Mouse (Mus musculus): ENCODE data around the gene Rab3d. TPM values are rescaled to one million over a fixed set of nuclear protein-coding genes. Genes with fewer than 3 reads are reported as not detected.

Rab3d gene
- polyA plus RNA-seq, 1 experiment from 2014 or later, result 5.6 TPM

DNA sequence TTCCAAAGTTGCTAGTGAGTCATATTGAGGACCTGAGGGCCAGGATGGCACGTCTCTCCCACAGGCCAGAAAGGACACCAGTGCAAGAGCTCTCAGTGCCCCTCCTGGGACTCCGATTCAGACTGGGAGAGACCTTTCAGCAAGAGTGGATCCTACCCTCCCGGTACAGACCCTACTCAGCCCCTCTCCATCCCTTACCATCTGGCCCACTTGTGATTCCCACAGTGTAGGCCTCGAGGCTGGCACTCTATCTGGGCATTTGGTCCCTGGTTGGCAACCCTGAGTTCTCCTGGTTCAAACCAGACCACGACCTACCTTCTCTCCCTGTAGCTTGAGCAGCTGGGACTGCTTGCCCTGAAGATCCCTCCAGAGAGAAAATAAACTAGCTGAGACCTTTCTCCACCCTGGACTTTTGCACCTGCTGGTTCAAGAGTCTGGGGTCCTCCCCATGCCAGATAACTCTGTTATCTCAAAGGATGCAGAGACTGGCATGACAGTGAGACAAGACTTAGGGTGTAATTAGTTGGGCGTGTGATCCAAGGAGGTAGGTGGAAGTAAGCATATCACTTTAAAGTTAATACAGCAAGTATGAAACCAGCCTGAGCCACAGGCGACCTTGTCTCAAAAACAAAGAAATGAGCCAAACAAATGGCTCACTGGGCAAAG, 17.6 kb upstream of the Rab3d start:
- no peak for ATAC-seq (replicated peaks; ENCODE audit: insufficient number of reproducible peaks, low FRiP score, low TSS enrichment)
- H3K9me3 ChIP-seq (replicated peaks; ENCODE audit: control insufficient read depth, low read length), result no peaks in the 10 kb centered on the region
- WGBS (ENCODE audit: insufficient replicate concordance), result 71% methylated on average over 7 of the region's 7 CpGs
- H3K4me1 ChIP-seq (ENCODE audit: control insufficient read depth, insufficient read depth, low read length), result 0 out of 2 replicates have a peak, but pooled peaks cover 6% of the 10 kb centered on the region
- no peak overlapping the region for H3K27ac ChIP-seq (ENCODE audit: low read depth, low read length)
- no peaks in the 10 kb centered on the region for H3K27me3 ChIP-seq (ENCODE audit: control insufficient read depth, insufficient read depth, low read length)
- no peak overlapping the region for H3K4me2 ChIP-seq
- no peak overlapping the region for H3K4me3 ChIP-seq (ENCODE audit: low read depth, low read length)
- H3K9ac ChIP-seq (ENCODE audit: low read depth, low read length), result no peak overlapping the region
- no peaks in the 10 kb centered on the region for H3K36me3 ChIP-seq (ENCODE audit: control insufficient read depth, insufficient read depth, low read length)

DNA sequence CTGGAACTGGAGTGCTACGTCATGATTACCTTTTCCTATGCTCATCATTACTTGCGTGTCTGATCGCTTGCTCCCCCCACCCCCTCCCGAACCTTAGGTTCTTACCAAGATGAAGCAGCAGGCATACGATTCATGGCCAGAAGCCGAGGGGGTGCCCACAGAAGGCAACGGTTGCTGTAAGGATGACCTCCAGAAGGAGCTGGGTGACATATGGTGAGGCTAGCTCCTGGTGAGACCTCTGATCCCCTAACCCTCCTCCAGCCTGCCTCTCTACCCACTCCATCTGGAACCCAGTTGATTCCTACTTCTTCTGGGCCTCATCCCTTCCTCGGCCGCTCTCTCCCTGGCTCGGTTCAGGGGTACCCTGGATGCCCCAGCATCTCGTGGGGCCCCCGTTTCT, 16.0 kb upstream of the Rab3d start:
- Histone ChIP-seq H3K4me1 (ENCODE audit: control insufficient read depth, insufficient read depth, low read length) (0 out of 2 replicates have a peak, but pooled peaks cover 6% of the 10 kb centered on the region), H3K27ac (ENCODE audit: low read depth, low read length) (no peak overlapping the region), H3K36me3 (ENCODE audit: control insufficient read depth, insufficient read depth, low read length) (no peaks in the 10 kb centered on the region), H3K4me2 (no peak overlapping the region), H3K27me3 (ENCODE audit: control insufficient read depth, insufficient read depth, low read length) (no peaks in the 10 kb centered on the region), H3K9me3 (replicated peaks; ENCODE audit: control insufficient read depth, low read length) (no peaks in the 10 kb centered on the region), H3K9ac (ENCODE audit: low read depth, low read length) (no peak overlapping the region), H3K4me3 (ENCODE audit: low read depth, low read length) (no peak overlapping the region)
- WGBS (ENCODE audit: insufficient replicate concordance), result 81% methylated on average over 12 of the region's 12 CpGs
- ATAC-seq (replicated peaks; ENCODE audit: insufficient number of reproducible peaks, low FRiP score, low TSS enrichment), result no peak

DNA sequence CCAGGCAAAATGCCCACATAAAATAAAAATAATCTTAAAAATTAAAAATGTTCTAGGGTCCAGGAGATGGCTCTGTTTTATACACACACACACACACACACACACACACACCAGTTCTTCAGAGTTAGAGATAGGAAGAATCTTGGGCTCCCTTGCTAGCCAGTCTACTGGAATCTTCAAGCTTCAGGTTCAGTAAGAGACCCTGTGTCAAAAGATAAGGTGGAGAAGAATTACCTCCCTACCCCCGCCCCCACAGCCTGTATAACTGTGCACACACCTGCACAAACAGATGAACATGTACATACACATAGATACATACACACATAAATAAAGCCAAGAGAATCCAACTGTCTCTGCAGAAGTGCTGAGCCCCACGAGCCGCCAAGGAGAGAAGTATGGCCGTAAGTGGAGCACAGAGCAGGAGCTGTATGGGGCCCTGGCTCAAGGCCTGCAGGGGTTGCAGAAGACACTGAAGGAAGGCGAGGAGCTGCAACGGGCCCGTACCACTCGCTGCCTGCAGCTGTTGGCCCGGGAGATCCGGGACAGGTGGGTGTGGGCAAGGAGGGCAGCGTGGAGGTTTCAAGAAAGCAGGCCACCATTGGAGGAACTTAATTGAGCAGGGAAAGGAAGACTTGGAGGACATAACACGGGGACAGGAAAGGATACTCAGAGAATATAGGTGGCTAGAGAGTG, 14.6 kb upstream of the Rab3d start:
- ATAC-seq (replicated peaks; ENCODE audit: insufficient number of reproducible peaks, low FRiP score, low TSS enrichment), result no peak
- no peaks in the 10 kb centered on the region for H3K36me3 ChIP-seq (ENCODE audit: control insufficient read depth, insufficient read depth, low read length)
- no peak overlapping the region for H3K27ac ChIP-seq (ENCODE audit: low read depth, low read length)
- no peaks in the 10 kb centered on the region for H3K27me3 ChIP-seq (ENCODE audit: control insufficient read depth, insufficient read depth, low read length)
- no peak overlapping the region for H3K4me3 ChIP-seq (ENCODE audit: low read depth, low read length)
- H3K9ac ChIP-seq (ENCODE audit: low read depth, low read length), result no peak overlapping the region
- 0 out of 2 replicates have a peak, but pooled peaks cover 6% of the 10 kb centered on the region for H3K4me1 ChIP-seq (ENCODE audit: control insufficient read depth, insufficient read depth, low read length)
- H3K9me3 ChIP-seq (replicated peaks; ENCODE audit: control insufficient read depth, low read length), result no peaks in the 10 kb centered on the region
- H3K4me2 ChIP-seq, result no peak overlapping the region
- 57% methylated on average over 12 of the region's 12 CpGs for WGBS (ENCODE audit: insufficient replicate concordance)

DNA sequence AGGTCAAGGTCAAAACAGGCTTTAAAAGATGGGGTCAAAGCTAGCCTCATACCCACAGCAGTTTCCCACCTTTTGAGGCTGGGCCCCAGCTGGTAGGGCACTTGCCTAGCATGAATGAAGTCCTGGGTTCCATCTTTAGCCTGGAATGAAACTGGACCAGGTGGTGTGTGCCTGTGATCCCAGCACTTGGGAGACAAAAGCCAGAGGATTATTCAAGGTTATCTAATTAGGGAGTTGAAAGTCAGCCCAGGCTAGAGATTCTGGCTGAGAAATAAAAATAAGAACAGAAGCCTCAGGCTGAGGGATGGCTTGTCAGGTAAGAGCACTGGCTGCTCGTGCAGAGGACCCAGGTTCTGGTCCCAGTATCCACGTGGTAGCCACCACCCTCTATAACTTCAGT, 14.0 kb upstream of the Rab3d start:
- whole genome bisulfite sequencing (ENCODE audit: insufficient replicate concordance), result 55% methylated on average over 2 of the region's 2 CpGs

DNA sequence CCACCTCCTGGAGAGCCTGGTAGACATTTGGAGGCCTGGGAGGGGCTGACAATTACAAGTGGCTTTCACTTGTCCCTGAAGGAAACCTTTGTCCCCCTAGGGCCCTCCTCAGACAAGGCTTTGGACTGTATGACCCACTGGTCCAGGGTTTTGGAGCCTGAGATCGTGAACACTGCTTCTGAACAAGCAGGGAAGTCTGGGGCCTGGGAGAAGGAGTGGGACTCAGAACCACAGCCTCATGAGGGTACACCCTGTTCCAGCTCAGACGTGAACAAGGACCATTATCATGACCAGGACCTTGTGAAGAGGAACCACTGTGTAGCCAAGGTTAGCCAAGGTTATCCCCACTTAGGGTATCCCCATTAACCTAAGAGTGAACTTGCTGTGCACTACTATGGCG, 11.2 kb upstream of the Rab3d start:
- Histone ChIP-seq H3K27ac (ENCODE audit: low read depth, low read length) (no peak overlapping the region), H3K9ac (ENCODE audit: low read depth, low read length) (no peak overlapping the region), H3K4me3 (ENCODE audit: low read depth, low read length) (no peak overlapping the region), H3K9me3 (replicated peaks; ENCODE audit: control insufficient read depth, low read length) (no peaks in the 10 kb centered on the region), H3K36me3 (ENCODE audit: control insufficient read depth, insufficient read depth, low read length) (no peaks in the 10 kb centered on the region), H3K4me2 (no peak overlapping the region), H3K4me1 (ENCODE audit: control insufficient read depth, insufficient read depth, low read length) (peaks cover 14% of the 10 kb centered on the region), H3K27me3 (ENCODE audit: control insufficient read depth, insufficient read depth, low read length) (no peaks in the 10 kb centered on the region)
- 71% methylated on average over 3 of the region's 3 CpGs for WGBS (ENCODE audit: insufficient replicate concordance)
- no peak for ATAC-seq (replicated peaks; ENCODE audit: insufficient number of reproducible peaks, low FRiP score, low TSS enrichment)

More for the DNA sequence above, 14.0 kb upstream of the Rab3d start:
- no peaks in the 10 kb centered on the region for H3K9me3 ChIP-seq (replicated peaks; ENCODE audit: control insufficient read depth, low read length)
- no peaks in the 10 kb centered on the region for H3K27me3 ChIP-seq (ENCODE audit: control insufficient read depth, insufficient read depth, low read length)
- no peak for ATAC-seq (replicated peaks; ENCODE audit: insufficient number of reproducible peaks, low FRiP score, low TSS enrichment)
- no peak overlapping the region for H3K4me3 ChIP-seq (ENCODE audit: low read depth, low read length)
- H3K4me2 ChIP-seq, result no peak overlapping the region
- no peaks in the 10 kb centered on the region for H3K36me3 ChIP-seq (ENCODE audit: control insufficient read depth, insufficient read depth, low read length)
- 0 out of 2 replicates have a peak, but pooled peaks cover 3% of the 10 kb centered on the region for H3K4me1 ChIP-seq (ENCODE audit: control insufficient read depth, insufficient read depth, low read length)
- H3K9ac ChIP-seq (ENCODE audit: low read depth, low read length), result no peak overlapping the region
- no peak overlapping the region for H3K27ac ChIP-seq (ENCODE audit: low read depth, low read length)

DNA sequence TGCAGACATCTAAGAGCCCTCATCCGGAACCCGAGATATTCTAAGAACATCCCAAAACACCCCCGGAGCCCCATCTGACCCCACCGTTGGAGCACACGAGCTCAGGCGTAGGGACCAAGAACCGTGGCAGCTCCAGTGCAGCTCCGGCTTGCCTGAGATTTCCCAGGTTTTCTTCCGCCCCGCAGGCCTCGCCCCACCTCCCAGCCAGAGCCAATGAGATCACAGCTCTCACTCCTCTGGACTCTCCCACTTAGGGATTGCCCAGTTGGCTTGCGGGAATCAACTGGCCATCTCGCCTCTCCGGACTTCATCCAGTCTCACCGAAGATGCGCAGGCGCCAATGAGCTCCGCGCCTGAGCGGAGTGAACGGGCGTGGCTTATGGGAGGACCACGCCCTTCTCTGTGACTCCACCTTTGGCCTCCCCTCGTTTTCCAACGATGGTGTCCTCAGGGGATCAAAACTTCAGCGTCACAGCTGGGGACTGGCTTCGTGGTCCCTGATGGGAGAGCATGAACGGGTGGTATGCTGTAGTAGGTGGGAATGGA, 9.3 kb upstream of the Rab3d start, which contains the start of the genes Ccdc159 and Tmem205:
Ccdc159 (plus strand) TSS at position 264 of the 546 bp plus-strand sequence.
Tmem205 (minus strand) TSS at position 349 of the 546 bp plus-strand sequence.
- WGBS (ENCODE audit: insufficient replicate concordance), result under 1% methylated on average over 28 of the region's 28 CpGs
- H3K9me3 ChIP-seq (replicated peaks; ENCODE audit: control insufficient read depth, low read length), result no peaks in the 10 kb centered on the region
- peaks cover 23% of the 10 kb centered on the region for H3K4me1 ChIP-seq (ENCODE audit: control insufficient read depth, insufficient read depth, low read length)
- peak; percentile 90 for ATAC-seq (replicated peaks; ENCODE audit: insufficient number of reproducible peaks, low FRiP score, low TSS enrichment)
- peak within 1 kb of the TSS; percentile 60 for H3K4me3 ChIP-seq (ENCODE audit: low read depth, low read length)
- peak within 1 kb of the TSS; percentile 54 for H3K27ac ChIP-seq (ENCODE audit: low read depth, low read length)
- H3K36me3 ChIP-seq (ENCODE audit: control insufficient read depth, insufficient read depth, low read length), result no peaks in the 10 kb centered on the region
- no peaks in the 10 kb centered on the region for H3K27me3 ChIP-seq (ENCODE audit: control insufficient read depth, insufficient read depth, low read length)
- H3K9ac ChIP-seq (ENCODE audit: low read depth, low read length), result peak within 1 kb of the TSS; percentile 77
- H3K4me2 ChIP-seq, result peak within 1 kb of the TSS; percentile 85

DNA sequence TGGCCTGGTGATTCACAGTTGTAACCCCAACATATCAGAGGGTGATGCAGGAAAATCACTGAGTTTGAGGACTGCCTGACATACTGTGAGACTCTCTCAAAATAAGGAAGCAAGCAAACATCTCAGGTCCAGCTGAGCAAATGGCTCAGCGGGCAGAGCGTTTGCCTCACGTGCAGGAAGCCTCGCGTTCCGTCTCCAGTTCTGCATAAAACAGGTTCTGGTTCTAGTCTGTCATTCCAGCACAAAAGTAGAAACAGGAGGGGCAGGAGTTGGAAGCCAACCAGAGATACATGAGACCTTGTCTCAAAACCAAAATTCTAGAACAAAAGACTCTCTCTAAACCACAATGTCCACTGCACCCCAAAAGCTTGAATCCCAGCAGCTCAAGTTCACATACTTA, 8.8 kb upstream of the Rab3d start:
- 1% methylated on average over 6 of the region's 6 CpGs for WGBS (ENCODE audit: insufficient replicate concordance)
- Histone ChIP-seq H3K27me3 (ENCODE audit: control insufficient read depth, insufficient read depth, low read length) (no peaks in the 10 kb centered on the region), H3K4me2 (peak overlapping the region; percentile 85), H3K9me3 (replicated peaks; ENCODE audit: control insufficient read depth, low read length) (no peaks in the 10 kb centered on the region), H3K36me3 (ENCODE audit: control insufficient read depth, insufficient read depth, low read length) (no peaks in the 10 kb centered on the region), H3K27ac (ENCODE audit: low read depth, low read length) (peak overlapping the region; percentile 54), H3K4me3 (ENCODE audit: low read depth, low read length) (peak overlapping the region; percentile 60), H3K9ac (ENCODE audit: low read depth, low read length) (peak overlapping the region; percentile 77), H3K4me1 (ENCODE audit: control insufficient read depth, insufficient read depth, low read length) (peaks cover 23% of the 10 kb centered on the region)
- ATAC-seq (replicated peaks; ENCODE audit: insufficient number of reproducible peaks, low FRiP score, low TSS enrichment), result no peak

DNA sequence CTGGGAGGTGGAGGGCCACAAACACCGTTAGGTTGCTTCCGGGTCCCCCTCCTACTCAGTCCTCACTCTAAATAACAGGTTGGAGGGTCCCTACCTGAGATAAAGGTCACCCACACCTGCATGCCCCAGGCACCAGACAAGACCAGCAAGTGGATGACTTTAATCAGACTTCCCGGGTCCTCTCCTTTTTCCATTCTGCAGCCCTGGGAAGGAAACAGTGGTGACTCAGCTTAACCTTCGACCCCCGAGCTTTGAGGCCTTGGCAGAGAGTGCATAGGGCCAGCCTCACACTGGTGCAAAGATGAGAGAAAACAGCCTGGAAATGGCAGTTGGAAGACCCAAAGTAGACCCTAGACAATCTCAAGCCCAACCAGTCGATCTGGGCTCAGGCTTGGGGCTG, 8.2 kb upstream of the Rab3d start:
- no peak for ATAC-seq (replicated peaks; ENCODE audit: insufficient number of reproducible peaks, low FRiP score, low TSS enrichment)
- peak overlapping the region; percentile 60; the same call in 1 of the 2 replicates for H3K4me3 ChIP-seq (ENCODE audit: low read depth, low read length)
- H3K27me3 ChIP-seq (ENCODE audit: control insufficient read depth, insufficient read depth, low read length), result no peaks in the 10 kb centered on the region
- peaks cover 23% of the 10 kb centered on the region for H3K4me1 ChIP-seq (ENCODE audit: control insufficient read depth, insufficient read depth, low read length)
- no peak overlapping the region for H3K27ac ChIP-seq (ENCODE audit: low read depth, low read length)
- peak overlapping the region; percentile 77; the same call in 1 of the 2 replicates for H3K9ac ChIP-seq (ENCODE audit: low read depth, low read length)
- peak overlapping the region; percentile 85 for H3K4me2 ChIP-seq
- H3K9me3 ChIP-seq (replicated peaks; ENCODE audit: control insufficient read depth, low read length), result no peaks in the 10 kb centered on the region
- H3K36me3 ChIP-seq (ENCODE audit: control insufficient read depth, insufficient read depth, low read length), result no peaks in the 10 kb centered on the region
- 77% methylated on average over 6 of the region's 6 CpGs for WGBS (ENCODE audit: insufficient replicate concordance)

Measured in heart, embryonic 11.5 days (tissue).